Mouse (Mus musculus) B cell, adult 67 days (primary cell): Measurements from ENCODE around the gene Fars2. TPM values are rescaled to one million over a fixed set of nuclear protein-coding genes. Genes with fewer than 3 reads are reported as not detected.

ENCODE experiments used
- total RNA-seq, 2 experiments: library from RNA; stranded (reverse); gene quantifications; 4 replicates each; pipeline ENCODE4 v1.2.4; 2023

Fars2 gene
- total RNA-seq = 10 to 100 TPM; 40.5 to 52.1 TPM

DNA sequence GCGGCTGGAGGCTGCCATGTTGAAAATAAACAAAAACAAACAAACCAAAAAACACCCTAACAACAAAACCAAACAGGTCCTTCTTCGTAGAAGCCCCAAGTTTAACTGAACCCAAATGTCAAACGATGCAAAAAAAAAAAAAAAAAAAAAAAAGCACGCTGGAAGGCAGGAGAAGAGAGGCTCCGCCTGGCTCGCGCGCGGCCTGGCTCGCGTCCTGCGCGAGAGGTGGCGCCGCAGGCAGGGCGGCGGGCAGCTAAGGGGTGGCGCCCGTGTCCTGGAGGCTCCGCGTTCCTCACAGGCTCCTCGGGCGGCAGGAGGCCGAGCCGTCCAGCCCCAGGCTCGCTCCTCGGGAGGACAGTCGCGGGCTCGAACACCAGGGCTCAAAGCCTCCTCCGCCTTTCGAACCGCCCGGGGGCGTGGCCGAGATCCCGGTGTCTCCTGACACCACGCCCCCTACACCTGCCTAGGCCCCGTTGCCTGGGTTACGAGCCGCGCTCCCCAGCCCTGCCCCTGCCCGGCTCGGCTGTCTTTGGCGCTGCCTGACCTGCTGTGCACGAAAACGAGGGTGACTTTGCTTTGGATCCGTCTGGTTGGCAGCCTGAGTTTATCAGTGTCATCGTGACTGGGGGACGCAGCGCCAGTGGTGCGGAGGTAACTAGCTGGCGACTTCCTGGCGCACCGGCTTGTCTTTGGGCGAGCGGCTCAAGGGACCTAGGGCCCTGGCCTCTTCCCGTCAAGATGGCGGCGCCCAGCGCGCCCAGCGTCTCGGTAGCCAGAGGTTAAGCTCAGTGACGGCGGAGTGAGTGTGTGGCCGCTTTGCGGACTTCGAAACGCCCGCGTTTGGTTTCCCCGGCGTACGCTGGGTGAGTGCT lies at the start of gene Fars2, which contains the start of gene Lyrm4:
TSS of gene Fars2 (plus strand) at position 270 of the 872 bp plus-strand sequence.
TSS of gene Lyrm4 (minus strand) at position 384 of the 872 bp plus-strand sequence.

DNA sequence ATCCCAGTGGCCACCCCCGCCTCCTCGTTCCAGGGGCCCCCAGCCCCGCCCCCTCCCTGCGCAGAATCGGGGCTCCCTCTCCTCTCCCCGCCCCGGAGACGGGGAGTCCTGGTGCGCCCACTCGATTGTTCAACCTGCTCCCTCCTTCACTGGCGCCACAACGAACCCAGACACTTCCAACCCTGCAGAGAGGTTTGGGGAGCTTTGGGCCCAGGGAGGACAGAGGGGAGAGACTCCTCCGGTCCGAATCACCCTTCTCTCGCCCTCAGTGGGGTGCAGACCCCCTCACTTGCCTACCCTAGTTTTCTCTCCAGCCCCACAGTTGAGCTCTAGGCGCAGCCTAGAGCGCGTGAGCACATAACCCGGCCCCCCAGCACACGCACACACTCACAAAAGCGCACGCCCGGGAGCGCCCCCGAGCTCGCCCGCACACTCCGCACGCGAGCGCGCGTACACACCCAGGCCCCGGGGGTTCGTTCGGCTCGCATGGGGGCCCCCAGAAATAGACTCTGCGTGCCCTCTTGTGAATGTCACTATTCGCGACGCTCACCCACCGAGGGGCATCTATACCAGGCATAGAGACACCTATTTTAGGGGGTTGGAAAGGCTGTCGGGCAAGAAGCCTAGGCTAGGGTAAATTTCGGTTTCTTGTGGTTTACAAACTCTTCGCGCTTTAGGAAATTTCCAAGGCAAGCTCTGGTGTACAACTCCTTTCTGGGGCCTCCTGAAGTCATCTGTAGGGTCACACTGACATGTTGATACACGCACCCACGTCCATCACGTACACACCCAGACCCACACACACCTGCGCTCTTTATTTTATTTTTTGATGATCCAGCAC lies 617.7 kb downstream of the Fars2 start, which contains the start of gene Nrn1:
TSS of gene Nrn1 (minus strand) at position 401 of the 841 bp plus-strand sequence.

Other genes starting within 250 kb of the Fars2 start
- 10 to 100 TPM in 1 of 2 experiments, 1 to 10 TPM in 1; 9.1 to 14.7 TPM for gene Rpp40, start 211.1 kb upstream of the Fars2 start, total RNA-seq
- not detected for gene Ppp1r3g, start 158.6 kb upstream of the Fars2 start, total RNA-seq
- 1 to 10 TPM; 6.1 to 9.2 TPM for gene Lyrm4, start 114 bp downstream of the Fars2 start, total RNA-seq